Mouse (Mus musculus): ENCODE data around the gene Lrpap1. TPM values are rescaled to one million over a fixed set of nuclear protein-coding genes. Genes with fewer than 3 reads are reported as not detected.

Gene Lrpap1
- polyA plus RNA-seq, 1 experiment from 2014 or later = 83.7 TPM

DNA sequence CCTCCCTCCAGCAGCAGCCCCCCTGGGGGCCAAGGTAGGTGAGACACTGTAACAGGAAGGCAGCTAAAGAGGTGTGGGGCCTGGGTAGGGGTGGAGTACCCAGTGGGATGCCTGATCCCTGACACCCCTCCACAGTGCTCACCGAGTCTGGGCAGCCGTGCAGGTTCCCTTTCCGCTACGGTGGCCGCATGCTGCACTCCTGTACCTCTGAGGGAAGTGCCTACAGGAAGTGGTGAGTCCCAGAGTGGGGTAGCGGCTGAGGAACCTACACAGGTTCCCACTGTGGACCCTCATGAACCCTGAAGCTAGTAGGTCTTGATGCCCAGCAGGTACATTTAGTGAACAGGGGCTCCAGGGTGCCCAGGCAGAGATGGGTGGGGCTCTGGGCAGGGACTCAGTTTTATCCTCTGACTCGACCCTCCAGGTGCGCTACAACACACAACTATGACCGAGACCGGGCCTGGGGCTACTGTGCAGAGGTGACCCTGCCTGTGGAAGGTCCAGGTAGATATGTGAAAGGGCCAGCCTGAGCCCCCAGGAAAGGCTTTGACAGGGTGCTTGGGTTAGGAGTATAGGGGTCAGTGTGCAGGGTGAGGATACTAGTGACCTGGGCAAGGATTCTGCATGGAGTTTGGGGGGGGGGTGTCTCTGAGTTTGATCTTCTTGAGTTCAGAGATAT, 63.0 kb downstream of the Lrpap1 start:
- WGBS = 74% methylated on average over 10 of the region's 10 CpGs
- peak; percentile 48 for ATAC-seq (replicated peaks; ENCODE audit: low FRiP score)
- H3K27ac ChIP-seq (ENCODE audit: low read depth, low read length) = no peak overlapping the region

More for the DNA sequence above, 63.0 kb downstream of the Lrpap1 start:
- H3K36me3 ChIP-seq (ENCODE audit: control insufficient read depth, insufficient read depth, low read length) = no peaks in the 10 kb centered on the region
- H3K9ac ChIP-seq (ENCODE audit: low read length) = no peak overlapping the region
- no peaks in the 10 kb centered on the region for H3K9me3 ChIP-seq (ENCODE audit: control insufficient read depth, low read length)
- H3K4me2 ChIP-seq (ENCODE audit: low read depth, low read length, severe bottlenecking) = no peak overlapping the region
- H3K4me3 ChIP-seq (ENCODE audit: low read depth, low read length) = no peak overlapping the region
- H3K4me1 ChIP-seq (replicated peaks; ENCODE audit: control insufficient read depth, insufficient read depth, low read length) = no peaks in the 10 kb centered on the region
- H3K27me3 ChIP-seq (ENCODE audit: control insufficient read depth, insufficient read depth, low read length) = no peaks in the 10 kb centered on the region
- DNase-seq (ENCODE audit: low spot score) = no peak

Other genes with a start within 250 kb of the Lrpap1 start
- gene Msantd1, start 197.8 kb downstream of the Lrpap1 start, polyA plus RNA-seq (2014; fragmentation: Nextera tagmentation; extraction: Ambion mirVana) = 2.5 and 2.8 TPM in 2 replicates
- gene Rgs12, start 156.3 kb downstream of the Lrpap1 start, polyA plus RNA-seq (2014; fragmentation: Nextera tagmentation; extraction: Ambion mirVana) = 54.4 and 55.9 TPM in 2 replicates
- gene Hgfac, start 64.3 kb downstream of the Lrpap1 start, polyA plus RNA-seq (2014; fragmentation: Nextera tagmentation; extraction: Ambion mirVana) = 0.17 and 0.45 TPM in 2 replicates
- 0.16 TPM in 1 of 2 replicates, not detected in the other for gene Dok7, start 49.0 kb downstream of the Lrpap1 start, polyA plus RNA-seq (2014; fragmentation: Nextera tagmentation; extraction: Ambion mirVana)
- 0.05 TPM in 1 of 2 replicates, not detected in the other for gene Adra2c, start 172.6 kb upstream of the Lrpap1 start, polyA plus RNA-seq (2014; fragmentation: Nextera tagmentation; extraction: Ambion mirVana)

Data from forebrain, embryonic 11.5 days (tissue).